Mouse (Mus musculus): ENCODE results near the gene Gapvd1.
"Not testable (repeated sequence)": the region's sequence is repeated elsewhere in the genome, so short reads cannot be mapped to it uniquely, and the experiment has no call there.

Gene Gapvd1

DNA sequence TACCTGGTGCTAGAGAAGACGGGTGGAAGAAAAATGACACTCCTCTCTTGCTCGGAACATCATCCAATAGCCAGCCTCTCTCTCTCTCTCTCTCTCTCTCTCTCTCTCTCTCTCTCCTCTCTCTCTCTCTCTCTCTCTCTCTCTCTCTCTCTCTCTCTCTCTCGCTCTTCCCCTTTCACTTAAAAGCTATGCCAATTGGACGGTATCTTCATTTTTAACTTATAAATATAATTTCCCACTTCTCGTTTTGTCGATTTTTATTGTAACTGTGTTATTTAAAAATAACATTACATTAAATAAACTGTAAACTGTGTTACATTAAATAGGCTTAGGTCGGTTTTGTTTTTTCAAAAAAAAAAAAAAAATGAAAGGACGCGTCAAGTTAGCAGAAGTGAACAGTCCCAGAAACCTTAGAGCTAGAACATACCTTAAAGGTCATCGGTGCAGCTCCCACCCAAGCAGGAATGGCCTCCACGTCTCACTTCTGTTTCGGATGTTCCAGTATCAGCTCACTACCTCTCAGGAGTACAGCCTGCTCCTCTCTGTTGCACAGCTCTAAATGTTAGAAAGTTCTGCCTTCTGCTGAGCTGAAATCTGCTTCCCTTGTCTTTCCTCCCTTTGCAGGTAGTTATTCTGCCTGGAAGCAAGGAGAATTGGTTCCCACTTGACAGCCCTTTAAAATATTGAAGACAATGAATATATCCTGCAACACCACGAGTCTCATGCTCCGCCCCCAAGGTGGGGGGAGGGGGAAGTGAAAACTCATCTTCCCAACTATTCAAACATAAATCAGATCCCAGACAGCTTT, at the start of gene Gapvd1:
Gapvd1 (minus strand) TSS at position 682 of the 808 bp plus-strand sequence.
- peak; percentile 36 to 54 for DNase-seq (ENCODE audit: low spot score in 2 of 2)

DNA sequence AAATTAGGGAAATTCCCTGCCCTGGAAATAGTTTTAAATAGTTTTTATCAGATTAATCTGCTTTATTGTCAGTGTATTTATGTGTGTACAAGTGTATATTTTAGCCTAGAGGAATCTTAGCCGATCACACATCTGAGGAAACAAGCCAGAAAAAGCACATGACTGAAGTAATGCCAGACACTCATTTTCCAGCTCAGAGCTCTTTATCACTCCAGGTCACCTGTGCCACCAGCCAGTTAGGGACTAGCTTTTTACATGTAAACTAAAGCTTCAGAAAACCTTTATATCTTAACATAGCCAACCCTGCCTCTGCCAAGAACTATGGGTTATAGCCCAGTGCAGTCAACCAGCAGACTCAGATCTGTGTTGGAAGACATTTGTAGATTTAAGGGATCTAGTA, 49.8 kb upstream of the Gapvd1 start:
- peak in 1 of 2 experiments; percentile 53 for DNase-seq (ENCODE audit: low spot score in 2 of 2)

DNA sequence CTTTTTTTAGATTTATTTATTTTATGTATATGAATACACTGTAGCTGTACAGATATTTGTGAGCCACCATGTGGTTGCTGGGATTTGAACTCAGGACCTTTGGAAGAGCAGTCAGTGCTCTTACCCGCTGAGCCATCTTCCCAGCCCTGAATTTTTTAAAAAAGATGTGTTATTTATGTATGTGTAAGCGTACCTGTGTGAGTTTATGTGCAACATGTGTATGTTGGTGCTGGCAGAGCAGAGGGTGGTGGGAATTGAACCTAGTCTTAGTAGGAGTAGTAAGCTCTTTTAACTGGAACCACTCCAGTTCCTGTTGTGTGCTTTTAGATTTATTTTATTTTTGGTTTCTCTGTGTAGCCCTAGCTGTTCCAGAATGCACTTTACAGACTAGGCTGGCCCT, 49.1 kb upstream of the Gapvd1 start:
- DNase-seq (ENCODE audit: low spot score in 2 of 2): no peak

GRCm38 (mm10) chr2:34803746-34804145, 48.7 kb upstream of the Gapvd1 start:
- DNase-seq (ENCODE audit: low spot score in 2 of 2): no peak

DNA sequence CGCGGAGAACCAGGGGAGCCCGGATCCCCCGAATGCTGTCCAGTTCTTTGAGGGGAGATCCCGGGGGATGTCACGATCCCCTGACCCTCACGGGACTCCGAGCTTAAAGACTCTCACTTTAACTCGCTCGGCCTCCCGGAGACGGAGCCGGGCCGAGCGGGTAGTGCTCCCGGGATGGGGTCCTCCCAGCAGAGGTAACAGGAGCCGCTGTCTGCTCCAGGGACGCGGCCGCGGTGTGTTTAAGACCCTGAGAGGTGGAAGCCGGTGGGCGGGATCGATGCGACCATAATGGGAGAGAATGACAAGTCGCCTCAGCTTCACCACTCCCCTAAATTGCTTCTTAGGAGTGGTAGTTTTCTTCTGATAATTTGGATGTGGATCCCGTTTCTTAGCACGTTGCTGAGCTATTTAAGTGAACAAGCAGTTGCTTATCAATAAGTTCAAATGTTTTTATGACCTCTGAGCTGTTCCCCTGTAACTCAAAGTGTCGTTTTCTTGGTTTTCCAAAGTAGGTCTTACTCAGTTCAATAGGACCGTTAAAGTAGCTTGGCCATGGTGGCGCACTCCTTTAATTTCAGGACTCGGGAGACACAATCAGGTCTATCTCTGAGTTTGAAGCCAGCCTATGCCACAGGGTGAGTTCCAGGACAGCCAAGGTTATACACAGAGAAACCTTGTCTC, 47.7 kb upstream of the Gapvd1 start:
- peak; percentile 52 to 66 for DNase-seq (ENCODE audit: low spot score in 2 of 2)

GRCm38 (mm10) chr2:34801516-34802482, 46.8 kb upstream of the Gapvd1 start:
- peak; percentile 93 to 98 for DNase-seq (ENCODE audit: low spot score in 2 of 2)

- DNase-seq (ENCODE audit: low spot score in 2 of 2): no peak
Measured at GRCm38 (mm10) chr2:34800371-34800770, 45.3 kb upstream of the Gapvd1 start.

- peak; percentile 78 to 89 for DNase-seq (ENCODE audit: low spot score in 2 of 2)
Measured at GRCm38 (mm10) chr2:34799357-34800256, 44.6 kb upstream of the Gapvd1 start, which contains the start of gene Rabepk. TSS of gene Rabepk (minus strand) at chr2:34799912.

GRCm38 (mm10) chr2:34795426-34795825, 40.4 kb upstream of the Gapvd1 start:
- DNase-seq (ENCODE audit: low spot score in 2 of 2): peak in 1 of 2 experiments; percentile 62

GRCm38 (mm10) chr2:34794511-34794910, 39.5 kb upstream of the Gapvd1 start:
- DNase-seq (ENCODE audit: low spot score in 2 of 2): no peak

- DNase-seq (ENCODE audit: low spot score in 2 of 2): not testable (repeated sequence)
Measured at GRCm38 (mm10) chr2:34792543-34792942, 37.5 kb upstream of the Gapvd1 start.

DNA sequence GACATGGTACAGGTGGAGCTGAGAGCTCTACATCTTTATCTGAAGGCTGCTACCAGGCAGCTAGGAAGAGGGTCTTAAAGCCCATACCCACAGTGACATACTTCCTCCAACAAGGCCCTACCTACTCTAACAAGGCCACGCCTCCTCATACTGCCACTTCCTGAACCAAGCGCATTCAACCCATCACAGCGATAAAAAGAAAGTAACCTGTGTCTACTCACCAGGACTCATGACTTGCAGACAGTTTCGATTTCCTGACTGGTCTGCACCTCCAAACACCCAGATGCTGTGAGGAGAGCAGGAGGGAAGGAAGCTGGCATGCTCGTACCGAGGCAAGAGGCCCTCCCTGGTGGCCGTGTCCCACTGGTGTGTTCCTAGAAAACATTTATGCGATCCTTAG, 35.2 kb upstream of the Gapvd1 start:
- DNase-seq (ENCODE audit: low spot score in 2 of 2): peak in 1 of 2 experiments; percentile 65

DNA sequence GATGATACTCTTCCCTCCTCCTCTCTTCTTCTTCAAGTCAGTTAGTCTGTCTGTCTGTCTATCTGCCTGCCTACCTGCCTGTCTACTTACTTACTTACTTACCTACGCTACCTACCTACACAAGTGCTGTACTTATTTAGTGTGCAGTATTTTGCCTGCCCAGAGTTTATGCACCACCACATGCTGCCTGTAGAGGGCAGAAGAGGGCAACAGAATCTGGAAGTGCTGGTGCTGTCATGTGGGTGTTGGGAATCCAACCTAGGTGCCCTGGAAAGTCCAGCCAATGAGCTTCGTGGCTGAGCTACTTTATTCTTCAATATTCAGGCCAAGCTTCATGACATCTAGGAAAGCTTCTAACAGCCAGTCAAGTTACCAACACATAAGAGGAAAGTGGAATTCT, 29.1 kb upstream of the Gapvd1 start:
- DNase-seq (ENCODE audit: low spot score in 2 of 2): peak; percentile 78 to 80

DNA sequence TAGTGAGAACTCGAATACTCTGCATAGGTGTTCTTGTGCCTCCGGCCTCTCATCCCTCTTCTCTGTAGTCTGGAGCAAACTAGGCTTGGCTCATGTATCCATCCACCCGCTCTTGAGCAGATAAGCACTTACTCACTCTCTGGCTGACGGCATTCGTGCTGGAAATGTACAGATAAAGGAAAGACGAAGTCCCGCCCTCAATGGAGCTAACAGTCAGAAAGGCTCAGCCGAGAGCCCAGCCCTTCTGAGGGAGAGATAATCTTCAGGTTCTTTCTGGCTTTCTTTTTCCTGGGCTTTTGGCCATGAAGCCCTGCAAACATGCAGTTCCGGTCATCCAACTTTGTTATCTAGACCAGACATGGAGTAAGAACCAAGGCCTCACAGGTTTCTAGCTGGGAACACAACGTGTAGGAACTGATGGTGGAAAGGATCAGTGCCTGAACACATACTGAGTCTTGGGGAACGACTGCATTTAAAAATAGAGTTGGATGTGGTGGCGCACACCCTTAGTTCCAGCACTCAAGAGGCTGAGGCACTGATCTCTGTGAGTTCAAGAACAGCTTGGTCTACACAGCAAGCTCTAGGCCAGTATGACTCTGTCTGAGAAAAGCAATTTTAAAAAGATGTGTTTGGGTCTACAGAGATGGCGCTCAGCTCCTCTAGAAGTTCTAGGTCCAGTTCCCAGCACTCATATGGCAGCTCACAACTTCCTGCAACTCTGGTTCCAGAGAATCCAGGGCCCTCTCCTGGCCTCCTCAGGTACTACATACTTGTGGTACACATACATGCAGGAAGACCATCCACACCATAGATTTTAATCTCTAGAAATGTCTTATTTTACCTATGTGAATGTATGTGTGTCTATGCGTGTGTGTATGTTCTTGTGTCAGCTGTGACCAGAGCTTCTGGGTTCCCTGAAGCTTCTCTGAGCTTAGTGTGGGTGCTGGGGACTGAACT, 28.3 kb upstream of the Gapvd1 start:
- DNase-seq (ENCODE audit: low spot score in 2 of 2): peak; percentile 65 to 80

GRCm38 (mm10) chr2:34777237-34777868, 22.3 kb upstream of the Gapvd1 start:
- DNase-seq (ENCODE audit: low spot score in 2 of 2): no peak

DNA sequence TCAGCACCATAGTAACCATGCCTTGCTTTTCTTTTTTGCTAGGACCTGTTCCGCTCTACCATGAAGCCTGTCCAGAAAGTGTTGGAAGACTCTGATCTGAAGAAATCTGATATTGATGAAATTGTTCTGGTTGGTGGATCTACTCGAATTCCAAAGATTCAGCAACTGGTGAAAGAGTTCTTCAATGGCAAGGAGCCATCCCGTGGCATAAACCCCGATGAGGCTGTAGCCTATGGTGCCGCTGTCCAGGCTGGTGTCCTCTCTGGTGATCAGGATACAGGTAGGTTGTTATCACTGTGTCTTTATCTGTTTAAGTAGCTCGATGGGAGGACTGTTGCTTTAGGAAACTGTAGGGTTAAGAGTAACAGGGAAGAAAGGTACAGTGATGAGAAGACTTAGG, 19.5 kb upstream of the Gapvd1 start:
- no peak for DNase-seq (ENCODE audit: low spot score in 2 of 2)

GRCm38 (mm10) chr2:34773673-34774072, 18.6 kb upstream of the Gapvd1 start:
- DNase-seq (ENCODE audit: low spot score in 2 of 2): no peak

DNA sequence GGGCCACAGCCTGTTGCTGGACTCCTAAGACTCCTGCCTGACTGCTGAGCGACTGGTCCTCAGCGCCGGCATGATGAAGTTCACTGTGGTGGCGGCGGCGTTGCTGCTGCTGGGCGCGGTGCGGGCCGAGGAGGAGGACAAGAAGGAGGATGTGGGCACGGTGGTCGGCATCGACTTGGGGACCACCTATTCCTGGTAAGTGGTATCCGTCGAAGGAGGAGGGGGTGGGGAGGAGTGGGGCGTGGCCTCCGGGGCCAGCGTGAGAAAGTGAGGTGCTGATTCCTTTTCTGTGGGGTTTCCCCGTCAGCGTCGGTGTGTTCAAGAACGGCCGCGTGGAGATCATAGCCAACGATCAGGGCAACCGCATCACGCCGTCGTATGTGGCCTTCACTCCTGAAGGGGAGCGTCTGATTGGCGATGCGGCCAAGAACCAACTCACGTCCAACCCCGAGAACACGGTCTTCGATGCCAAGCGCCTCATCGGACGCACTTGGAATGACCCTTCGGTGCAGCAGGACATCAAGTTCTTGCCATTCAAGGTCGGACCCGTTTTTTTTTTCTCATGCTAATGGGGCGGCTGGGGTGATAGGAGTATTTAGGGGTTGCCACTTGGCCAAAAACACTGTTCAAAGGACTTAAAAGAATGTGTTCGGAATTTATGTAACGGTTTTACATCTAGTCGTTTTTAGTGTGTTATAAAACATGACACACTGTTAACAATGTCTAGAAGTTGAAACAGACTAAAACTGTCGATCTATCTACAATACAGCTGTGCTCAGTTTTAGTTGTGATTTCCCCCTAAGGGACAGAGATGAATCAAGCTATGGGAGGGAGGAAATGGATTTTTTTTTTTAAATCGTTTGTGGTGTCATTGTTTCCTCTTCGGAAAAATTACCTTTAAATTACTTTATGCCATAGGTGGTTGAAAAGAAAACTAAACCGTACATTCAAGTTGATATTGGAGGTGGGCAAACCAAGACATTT, 17.5 kb upstream of the Gapvd1 start:
- peak in 1 of 2 experiments; percentile 78 for DNase-seq (ENCODE audit: low spot score in 2 of 2)

Measured in spleen, postnatal 10 days (tissue).